Mouse (Mus musculus) hindbrain, embryonic 11.5 days (tissue): Measurements from ENCODE around the gene Usp48. TPM values are rescaled to one million over a fixed set of nuclear protein-coding genes. Genes with fewer than 3 reads are reported as not detected.
"Not testable (repeated sequence)": the region's sequence is repeated elsewhere in the genome, so short reads cannot be mapped to it uniquely, and the experiment has no call there.

ENCODE experiments used
- ATAC-seq: fragments of 200-750 bp; cut with Nextera tagmentation; 2 replicates; pipeline ENCODE4 v1.8.0; 2017; ENCODE audit warnings: mild to moderate bottlenecking, moderate TSS enrichment, moderate library complexity; ENCODE audit not compliant: low FRiP score
- DNase-seq: peaks from one replicate; pipeline ENCODE4 v3.0.0-alpha.2; 2015; ENCODE audit warnings: low spot score
- H3K27ac ChIP-seq: fragments of 300-500 bp; sonication (generic); 2 replicates; pipeline ENCODE4 v1.5.1; 2014; ENCODE audit warnings: mild to moderate bottlenecking, low read depth, low read length
- H3K27me3 ChIP-seq: fragments of 300-500 bp; sonication (generic); 2 replicates; pipeline ENCODE4 v1.6.1; 2014; ENCODE audit warnings: mild to moderate bottlenecking, low read length, moderate library complexity, mixed read lengths; ENCODE audit not compliant: control insufficient read depth, insufficient read depth
- H3K36me3 ChIP-seq: fragments of 300-500 bp; sonication (generic); 2 replicates; pipeline ENCODE4 v1.6.1; 2014; ENCODE audit warnings: mild to moderate bottlenecking, low read length, moderate library complexity, mixed read lengths; ENCODE audit not compliant: control insufficient read depth, insufficient read depth
- H3K4me1 ChIP-seq: fragments of 300-500 bp; sonication (generic); replicated peaks from 2 replicates; pipeline ENCODE4 v1.6.1; 2014; ENCODE audit warnings: low read length, mixed read lengths; ENCODE audit not compliant: control insufficient read depth, insufficient read depth
- H3K4me2 ChIP-seq: fragments of 300-500 bp; sonication (generic); replicated peaks from 2 replicates; pipeline ENCODE4 v1.6.1; 2014; ENCODE audit warnings: mild to moderate bottlenecking, low read depth, low read length
- H3K4me3 ChIP-seq: fragments of 300-500 bp; sonication (generic); 2 replicates; pipeline ENCODE4 v1.5.1; 2014; ENCODE audit warnings: low read depth, low read length
- H3K9ac ChIP-seq: fragments of 300-500 bp; sonication (generic); 2 replicates; pipeline ENCODE4 v1.6.1; 2014; ENCODE audit warnings: low read depth, low read length
- H3K9me3 ChIP-seq: fragments of 300-500 bp; sonication (generic); 2 replicates; pipeline ENCODE4 v1.6.1; 2016; ENCODE audit warnings: low read length; ENCODE audit not compliant: control insufficient read depth
- WGBS: fragments of 180-500 bp; shearing (Covaris S2); extraction: QIAGEN DNeasy Blood & Tissue Kit; methylation state at CpG from one replicate; pipeline ENCODE4 v1.1.7; 2014; 5-methylcytosine and 5-hydroxymethylcytosine counted together
- polyA plus RNA-seq: library from polyadenylated mRNA; unstranded; fragments of >200 nt; fragmentation: Nextera tagmentation; extraction: Ambion mirVana; gene quantifications from 2 replicates; pipeline ENCODE4 v1.2.1, GENCODE M21; 2014

Gene Usp48
- polyA plus RNA-seq, 1 experiment from 2014 or later = 84.8 TPM

- Histone ChIP-seq H3K4me2 (peak overlapping the region; percentile 71), H3K9ac (no peak overlapping the region), H3K9me3 (no peaks in the 10 kb centered on the region), H3K27ac (no peak overlapping the region), H3K4me3 (peak overlapping the region; percentile 34), H3K4me1 (peaks cover 3% of the 10 kb centered on the region; the same call in 1 of the 2 replicates), H3K36me3 (no peaks in the 10 kb centered on the region), H3K27me3 (peaks cover 7% of the 10 kb centered on the region)
- DNase-seq = peak; percentile 83
- WGBS = 5% methylated on average over 39 of the region's 39 CpGs
- ATAC-seq = peak; percentile 51; the same call in 1 of the 2 replicates
Measured at GRCm38 (mm10) chr4:137578181-137578845, 15.2 kb upstream of the Usp48 start.

DNA sequence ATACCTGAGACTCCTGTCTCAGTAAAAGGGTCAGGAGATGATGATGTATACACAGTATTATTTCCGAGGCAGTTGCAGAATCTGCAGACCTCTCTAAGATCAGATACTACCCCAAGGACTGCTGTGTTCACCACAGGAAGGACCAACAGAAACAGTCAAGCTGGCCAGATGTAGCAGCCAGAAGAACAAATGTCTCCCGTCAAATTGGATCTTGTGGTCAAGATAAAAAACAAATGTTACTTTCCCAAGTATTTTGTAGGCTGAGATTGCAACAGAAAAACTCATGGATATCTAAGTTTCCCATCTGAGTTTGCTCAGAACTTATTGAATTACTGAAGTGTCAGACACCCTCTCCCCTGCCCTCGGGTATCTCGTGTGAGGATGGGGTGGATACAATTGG, 13.8 kb upstream of the Usp48 start:
- no peak overlapping the region for H3K27ac ChIP-seq
- H3K4me2 ChIP-seq = no peak overlapping the region
- no peak overlapping the region for H3K9ac ChIP-seq
- no peak overlapping the region for H3K4me3 ChIP-seq
- 72% methylated on average over 4 of the region's 4 CpGs for WGBS
- no peak for ATAC-seq
- peaks cover 7% of the 10 kb centered on the region for H3K27me3 ChIP-seq
- no peaks in the 10 kb centered on the region for H3K9me3 ChIP-seq
- no peak for DNase-seq
- H3K4me1 ChIP-seq = peaks cover 3% of the 10 kb centered on the region; the same call in 1 of the 2 replicates
- H3K36me3 ChIP-seq = no peaks in the 10 kb centered on the region

- DNase-seq = no peak
Measured at GRCm38 (mm10) chr4:137580299-137580698, 13.3 kb upstream of the Usp48 start.

GRCm38 (mm10) chr4:137581815-137582214, 11.7 kb upstream of the Usp48 start:
- no peak overlapping the region for H3K9ac ChIP-seq
- H3K27ac ChIP-seq = no peak overlapping the region
- no peaks in the 10 kb centered on the region for H3K9me3 ChIP-seq
- peak; percentile 36 for DNase-seq
- H3K27me3 ChIP-seq = peaks cover 7% of the 10 kb centered on the region
- 30% methylated on average over 3 of the region's 3 CpGs for WGBS
- no peak for ATAC-seq
- H3K4me1 ChIP-seq = peaks cover 3% of the 10 kb centered on the region; the same call in 1 of the 2 replicates
- H3K4me2 ChIP-seq = no peak overlapping the region
- H3K36me3 ChIP-seq = no peaks in the 10 kb centered on the region
- H3K4me3 ChIP-seq = no peak overlapping the region

More at GRCm38 (mm10) chr4:137580299-137580698, 13.3 kb upstream of the Usp48 start:
- Histone ChIP-seq H3K9me3 (no peaks in the 10 kb centered on the region), H3K9ac (no peak overlapping the region), H3K4me2 (no peak overlapping the region), H3K27ac (no peak overlapping the region), H3K4me1 (peaks cover 3% of the 10 kb centered on the region; the same call in 1 of the 2 replicates), H3K4me3 (no peak overlapping the region), H3K36me3 (no peaks in the 10 kb centered on the region), H3K27me3 (peaks cover 7% of the 10 kb centered on the region)
- 70% methylated on average over 2 of the region's 2 CpGs for WGBS
- ATAC-seq = no peak

GRCm38 (mm10) chr4:137589095-137589494, 4.5 kb upstream of the Usp48 start:
- H3K4me2 ChIP-seq, DNase-seq, H3K4me1 ChIP-seq, ATAC-seq, H3K27me3 ChIP-seq, H3K36me3 ChIP-seq, H3K9me3 ChIP-seq, H3K9ac ChIP-seq, H3K27ac ChIP-seq, H3K4me3 ChIP-seq: not testable (repeated sequence)
- WGBS = 92% methylated on average over 2 of the region's 3 CpGs

DNA sequence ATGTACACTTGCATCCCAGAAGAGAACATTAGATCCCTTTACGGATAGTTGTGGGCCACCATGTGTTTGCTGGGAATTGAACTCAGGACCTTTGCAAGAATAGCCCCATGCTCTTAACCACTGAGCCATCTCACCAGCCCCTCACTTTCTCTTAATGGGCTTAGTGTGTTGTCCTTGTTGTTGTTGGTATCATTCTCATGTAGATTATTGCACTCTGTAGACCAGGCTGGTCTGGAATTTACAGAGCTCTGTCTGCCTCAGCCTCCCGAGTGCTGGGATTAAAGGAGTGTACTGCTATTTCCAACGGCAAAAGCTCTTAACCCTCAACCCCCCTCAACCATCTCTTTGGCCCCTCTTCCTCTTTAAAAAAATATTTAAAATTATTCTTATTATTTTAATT, 4.0 kb upstream of the Usp48 start:
- no peak overlapping the region for H3K4me2 ChIP-seq
- no peaks in the 10 kb centered on the region for H3K27me3 ChIP-seq
- no peaks in the 10 kb centered on the region for H3K9me3 ChIP-seq
- no peaks in the 10 kb centered on the region for H3K36me3 ChIP-seq
- no peaks in the 10 kb centered on the region for H3K4me1 ChIP-seq
- WGBS = 92% methylated on average over 3 of the region's 3 CpGs
- no peak overlapping the region for H3K9ac ChIP-seq
- H3K27ac ChIP-seq = no peak overlapping the region
- ATAC-seq = no peak
- no peak overlapping the region for H3K4me3 ChIP-seq
- no peak for DNase-seq

GRCm38 (mm10) chr4:137590961-137591360, 2.6 kb upstream of the Usp48 start:
- no peak for DNase-seq
- no peaks in the 10 kb centered on the region for H3K36me3 ChIP-seq
- no peak overlapping the region for H3K4me3 ChIP-seq
- H3K4me2 ChIP-seq = no peak overlapping the region
- no peak overlapping the region for H3K9ac ChIP-seq
- no peak for ATAC-seq
- no peak overlapping the region for H3K27ac ChIP-seq
- H3K27me3 ChIP-seq = no peaks in the 10 kb centered on the region
- H3K9me3 ChIP-seq = no peaks in the 10 kb centered on the region
- WGBS = 90% methylated on average over 4 of the region's 4 CpGs
- H3K4me1 ChIP-seq = no peaks in the 10 kb centered on the region; the same call in 1 of the 2 replicates

DNA sequence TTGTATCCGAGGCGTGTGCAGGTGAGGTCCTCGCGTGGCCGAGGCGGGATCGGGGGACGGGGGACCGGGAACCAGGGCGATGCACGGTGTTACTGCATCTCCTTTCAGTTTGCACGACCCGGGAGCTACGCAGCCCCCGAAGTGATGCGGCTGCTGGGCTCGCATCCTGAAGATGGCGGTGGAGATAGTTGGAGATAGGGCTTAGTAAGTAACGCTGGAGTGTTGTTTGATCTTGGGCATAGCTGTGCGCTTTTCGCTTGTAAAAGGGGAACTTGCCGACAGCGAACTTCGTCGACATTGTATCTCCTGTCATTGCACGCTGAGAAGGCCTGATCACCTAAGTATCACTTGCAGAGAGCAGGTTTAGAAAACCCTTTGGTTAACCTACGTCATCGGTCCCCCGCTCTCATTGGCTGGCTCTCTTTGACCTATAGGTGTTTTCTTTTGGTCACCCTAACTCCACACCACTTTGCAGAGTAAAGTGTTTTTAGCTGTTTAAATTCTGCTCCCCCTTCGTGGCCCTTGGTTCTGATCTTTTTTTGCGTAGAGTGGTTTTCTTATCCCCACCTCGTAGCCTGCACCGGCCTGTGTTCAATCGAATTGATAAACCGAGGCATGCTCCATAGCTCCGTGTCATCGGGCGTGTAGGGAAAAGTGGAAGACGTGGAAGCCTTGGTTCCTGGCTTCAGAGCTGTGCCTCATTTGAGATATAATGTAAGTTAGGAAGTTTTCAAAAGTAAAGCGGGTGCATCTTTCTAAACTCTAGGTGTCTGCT, 1.1 kb downstream of the Usp48 start:
- no peaks in the 10 kb centered on the region for H3K27me3 ChIP-seq
- H3K9me3 ChIP-seq = no peaks in the 10 kb centered on the region
- peak; percentile 62 for DNase-seq
- H3K4me2 ChIP-seq = peak overlapping the region; percentile 71
- peak overlapping the region; percentile 92 for H3K4me3 ChIP-seq
- peak overlapping the region; percentile 95 for H3K27ac ChIP-seq
- peak overlapping the region; percentile 88 for H3K9ac ChIP-seq
- ATAC-seq = no peak
- H3K36me3 ChIP-seq = no peaks in the 10 kb centered on the region
- H3K4me1 ChIP-seq = no peaks in the 10 kb centered on the region; the same call in 1 of the 2 replicates
- WGBS = 5% methylated on average over 40 of the region's 40 CpGs
